Mouse (Mus musculus): ENCODE data around the gene Adam11. TPM values are rescaled to one million over a fixed set of nuclear protein-coding genes. Genes with fewer than 3 reads are reported as not detected.

Adam11 gene
- polyA plus RNA-seq, 1 experiment from 2014 or later = 8.1 TPM

DNA sequence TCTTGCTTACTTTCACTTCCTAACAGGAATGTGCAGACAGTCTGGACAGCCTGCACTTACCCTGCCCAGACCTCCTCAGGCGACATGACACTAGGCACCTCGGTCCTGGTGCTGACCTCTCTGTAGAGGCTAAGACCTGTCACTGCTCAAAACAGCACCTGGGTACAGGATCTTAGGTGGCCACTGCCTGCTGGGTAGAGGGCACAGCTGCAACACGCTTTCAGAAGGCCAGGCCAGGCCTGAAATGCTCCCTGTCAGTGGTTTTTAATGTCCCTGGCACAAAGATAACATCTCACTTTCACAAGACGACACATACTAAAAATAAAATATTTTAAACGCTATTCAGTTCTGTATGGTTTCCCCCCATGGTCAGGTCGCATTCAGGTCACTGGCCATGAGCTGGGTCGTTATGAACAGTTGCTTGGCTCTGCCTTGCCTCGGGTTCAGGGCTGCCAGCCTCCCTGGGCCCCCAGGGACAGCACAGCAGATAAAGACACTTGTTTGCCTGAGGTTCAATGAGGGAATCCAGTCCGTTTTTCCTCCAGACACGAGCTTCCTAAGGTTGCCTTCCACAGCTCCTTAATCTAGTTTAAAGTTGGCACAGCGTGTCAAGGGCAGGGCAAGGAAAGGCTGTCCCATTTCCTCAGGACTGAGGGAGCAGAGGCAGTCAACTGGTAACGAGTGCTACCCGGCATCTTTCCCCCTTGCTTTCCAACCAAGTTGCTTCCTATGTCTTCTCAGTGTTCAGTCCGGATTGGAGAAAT is 30.6 kb downstream of the Adam11 start:
- 43% methylated on average over 14 of the region's 14 CpGs for WGBS
- no peak for DNase-seq (ENCODE audit: low spot score)
- H3K9ac ChIP-seq (ENCODE audit: low read depth, low read length) = no peak overlapping the region

DNA sequence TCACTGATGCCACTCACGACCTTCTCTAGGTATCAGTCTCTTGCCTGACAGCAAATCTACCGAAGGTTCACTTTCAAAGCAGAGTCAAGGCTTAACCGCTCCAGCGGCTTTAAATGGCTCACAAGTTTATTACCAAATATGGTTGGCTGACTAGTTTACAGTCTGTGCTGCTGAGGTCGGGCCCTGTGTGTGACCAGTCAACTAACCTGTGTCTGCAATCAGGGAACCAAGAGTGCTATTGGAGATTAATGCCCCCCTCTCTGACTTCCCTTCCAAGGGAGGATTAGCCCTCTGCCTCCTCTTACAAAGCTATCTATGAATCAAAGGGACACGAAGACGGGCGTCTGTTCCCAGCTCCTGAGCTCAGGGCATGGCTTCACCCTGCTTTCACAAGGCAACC is 32.9 kb downstream of the Adam11 start:
- no peaks in the 10 kb centered on the region for H3K9me3 ChIP-seq (ENCODE audit: control insufficient read depth, low read length)
- no peak overlapping the region for H3K4me2 ChIP-seq (ENCODE audit: low read depth, low read length)
- H3K36me3 ChIP-seq (ENCODE audit: control insufficient read depth, insufficient read depth, low read length) = peaks cover 29% of the 10 kb centered on the region
- 67% methylated on average over 8 of the region's 8 CpGs for WGBS
- no peak overlapping the region for H3K27ac ChIP-seq (replicated peaks; ENCODE audit: low read depth, low read length)
- H3K4me1 ChIP-seq (ENCODE audit: control insufficient read depth, insufficient read depth, low read length) = 0 out of 2 replicates have a peak, but pooled peaks cover 10% of the 10 kb centered on the region
- H3K4me3 ChIP-seq (ENCODE audit: low read depth, low read length) = no peak overlapping the region
- DNase-seq (ENCODE audit: low spot score) = no peak
- no peak overlapping the region for H3K9ac ChIP-seq (ENCODE audit: low read depth, low read length)
- H3K27me3 ChIP-seq (replicated peaks; ENCODE audit: control insufficient read depth, insufficient read depth, low read length) = no peaks in the 10 kb centered on the region
- ATAC-seq (ENCODE audit: low read depth) = no peak

More for the DNA sequence above, 30.6 kb downstream of the Adam11 start:
- H3K4me1 ChIP-seq (ENCODE audit: control insufficient read depth, insufficient read depth, low read length) = 0 out of 2 replicates have a peak, but pooled peaks cover 10% of the 10 kb centered on the region
- no peak overlapping the region for H3K27ac ChIP-seq (replicated peaks; ENCODE audit: low read depth, low read length)
- no peak overlapping the region for H3K4me2 ChIP-seq (ENCODE audit: low read depth, low read length)
- H3K36me3 ChIP-seq (ENCODE audit: control insufficient read depth, insufficient read depth, low read length) = peaks cover 12% of the 10 kb centered on the region
- H3K27me3 ChIP-seq (replicated peaks; ENCODE audit: control insufficient read depth, insufficient read depth, low read length) = no peaks in the 10 kb centered on the region
- no peaks in the 10 kb centered on the region for H3K9me3 ChIP-seq (ENCODE audit: control insufficient read depth, low read length)
- no peak overlapping the region for H3K4me3 ChIP-seq (ENCODE audit: low read depth, low read length)
- no peak for ATAC-seq (ENCODE audit: low read depth)

DNA sequence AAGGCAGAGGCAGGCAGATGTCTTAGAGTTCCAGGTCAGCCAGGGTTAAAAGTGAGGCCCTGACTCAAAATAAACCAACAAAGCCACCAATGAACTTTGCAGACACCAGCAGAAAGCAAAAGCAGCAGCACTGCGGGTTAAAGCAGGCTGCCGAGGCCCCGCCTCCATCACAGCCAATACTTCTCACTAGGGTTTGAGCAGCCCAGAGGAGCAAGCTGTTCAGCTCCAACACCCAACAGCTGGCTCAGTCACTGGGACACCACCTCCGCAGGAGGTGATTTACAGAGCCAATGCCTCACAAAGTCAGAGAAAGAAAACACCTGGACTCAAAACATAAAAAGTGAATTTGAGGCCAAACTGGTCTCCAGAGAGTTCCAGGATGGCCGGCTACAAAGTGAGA is 42.2 kb downstream of the Adam11 start:
- no peak overlapping the region for H3K27ac ChIP-seq (replicated peaks; ENCODE audit: low read depth, low read length)
- no peaks in the 10 kb centered on the region for H3K9me3 ChIP-seq (ENCODE audit: control insufficient read depth, low read length)
- no peak for DNase-seq (ENCODE audit: low spot score)
- H3K9ac ChIP-seq (ENCODE audit: low read depth, low read length) = no peak overlapping the region
- no peak for ATAC-seq (ENCODE audit: low read depth)
- H3K4me2 ChIP-seq (ENCODE audit: low read depth, low read length) = no peak overlapping the region
- WGBS = 90% methylated on average over 5 of the region's 5 CpGs
- H3K4me3 ChIP-seq (ENCODE audit: low read depth, low read length) = no peak overlapping the region
- no peaks in the 10 kb centered on the region for H3K4me1 ChIP-seq (ENCODE audit: control insufficient read depth, insufficient read depth, low read length)
- no peaks in the 10 kb centered on the region for H3K27me3 ChIP-seq (replicated peaks; ENCODE audit: control insufficient read depth, insufficient read depth, low read length)
- H3K36me3 ChIP-seq (ENCODE audit: control insufficient read depth, insufficient read depth, low read length) = peaks cover 64% of the 10 kb centered on the region

DNA sequence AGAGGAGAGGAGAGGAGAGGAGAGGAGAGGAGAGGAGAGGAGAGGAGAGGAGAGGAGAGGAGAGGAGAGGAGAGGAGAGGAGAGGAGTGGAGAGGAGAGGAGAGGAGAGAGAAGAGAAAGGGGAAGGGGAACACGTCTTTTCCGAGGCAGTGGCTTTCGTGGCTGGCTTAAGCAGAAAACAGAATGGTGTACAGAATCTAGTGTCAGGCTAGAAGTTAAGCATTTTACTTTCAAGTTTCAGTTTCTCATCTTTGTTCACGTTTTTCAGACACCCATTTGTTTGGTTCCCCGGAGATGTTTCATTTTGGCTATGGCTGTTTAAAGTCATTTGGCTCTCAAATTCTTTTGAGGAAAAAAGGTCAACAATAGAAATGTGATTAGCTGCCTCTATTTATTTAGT is 47.0 kb downstream of the Adam11 start:
- 72% methylated on average over 5 of the region's 5 CpGs for whole genome bisulfite sequencing
- ATAC-seq (ENCODE audit: low read depth) (no peak), DNase-seq (ENCODE audit: low spot score) (no peak)
- H3K27me3 ChIP-seq (replicated peaks; ENCODE audit: control insufficient read depth, insufficient read depth, low read length) = no peaks in the 10 kb centered on the region
- H3K36me3 ChIP-seq (ENCODE audit: control insufficient read depth, insufficient read depth, low read length) = peaks cover 29% of the 10 kb centered on the region
- H3K27ac ChIP-seq (replicated peaks; ENCODE audit: low read depth, low read length) = no peak overlapping the region
- no peak overlapping the region for H3K9ac ChIP-seq (ENCODE audit: low read depth, low read length)
- no peak overlapping the region for H3K4me3 ChIP-seq (ENCODE audit: low read depth, low read length)
- no peaks in the 10 kb centered on the region for H3K9me3 ChIP-seq (ENCODE audit: control insufficient read depth, low read length)
- H3K4me1 ChIP-seq (ENCODE audit: control insufficient read depth, insufficient read depth, low read length) = peaks cover 8% of the 10 kb centered on the region; the same call in 1 of the 2 replicates
- H3K4me2 ChIP-seq (ENCODE audit: low read depth, low read length) = no peak overlapping the region

DNA sequence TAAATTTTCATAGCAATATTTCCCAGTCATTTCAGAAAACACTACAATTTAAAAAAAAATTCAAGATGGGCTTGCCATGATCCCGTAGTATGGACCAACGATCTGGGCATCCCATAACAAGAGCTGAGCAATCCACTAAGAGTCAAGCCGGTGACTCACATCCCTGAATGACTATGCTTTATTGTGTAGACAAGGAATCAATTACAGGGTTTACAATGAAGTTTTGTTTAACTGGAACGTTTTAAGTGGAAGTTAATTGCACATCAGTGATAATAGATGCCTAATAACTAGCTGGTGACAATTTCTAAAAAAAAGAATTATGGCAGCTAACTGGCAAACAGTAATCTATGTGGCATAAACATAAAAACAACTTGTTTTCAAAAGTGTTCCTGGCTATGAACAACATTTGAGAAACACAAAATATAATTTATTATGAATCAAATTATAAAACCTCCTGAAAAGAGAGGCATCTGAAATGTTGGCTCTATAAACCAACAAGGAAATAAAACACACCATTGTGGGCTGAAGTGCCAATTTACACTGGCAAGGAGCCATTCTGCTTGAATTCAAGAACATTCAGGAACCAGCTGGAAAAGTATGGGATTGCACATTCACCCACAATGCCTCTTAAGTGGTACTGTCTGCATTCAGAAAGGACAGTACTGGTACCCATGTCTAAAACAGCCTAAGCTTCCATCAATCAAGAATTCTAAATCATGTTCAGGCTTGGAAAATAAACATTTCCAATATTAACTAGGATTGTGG is 49.7 kb downstream of the Adam11 start:
- DNase-seq (ENCODE audit: low spot score) (peak; percentile 56), ATAC-seq (ENCODE audit: low read depth) (no peak)
- 50% methylated on average over 4 of the region's 4 CpGs for WGBS
- Histone ChIP-seq H3K9me3 (ENCODE audit: control insufficient read depth, low read length) (no peaks in the 10 kb centered on the region), H3K36me3 (ENCODE audit: control insufficient read depth, insufficient read depth, low read length) (peaks cover 5% of the 10 kb centered on the region), H3K27ac (replicated peaks; ENCODE audit: low read depth, low read length) (no peak overlapping the region), H3K9ac (ENCODE audit: low read depth, low read length) (no peak overlapping the region), H3K4me2 (ENCODE audit: low read depth, low read length) (no peak overlapping the region), H3K4me1 (ENCODE audit: control insufficient read depth, insufficient read depth, low read length) (peaks cover 15% of the 10 kb centered on the region), H3K4me3 (ENCODE audit: low read depth, low read length) (no peak overlapping the region), H3K27me3 (replicated peaks; ENCODE audit: control insufficient read depth, insufficient read depth, low read length) (no peaks in the 10 kb centered on the region)

DNA sequence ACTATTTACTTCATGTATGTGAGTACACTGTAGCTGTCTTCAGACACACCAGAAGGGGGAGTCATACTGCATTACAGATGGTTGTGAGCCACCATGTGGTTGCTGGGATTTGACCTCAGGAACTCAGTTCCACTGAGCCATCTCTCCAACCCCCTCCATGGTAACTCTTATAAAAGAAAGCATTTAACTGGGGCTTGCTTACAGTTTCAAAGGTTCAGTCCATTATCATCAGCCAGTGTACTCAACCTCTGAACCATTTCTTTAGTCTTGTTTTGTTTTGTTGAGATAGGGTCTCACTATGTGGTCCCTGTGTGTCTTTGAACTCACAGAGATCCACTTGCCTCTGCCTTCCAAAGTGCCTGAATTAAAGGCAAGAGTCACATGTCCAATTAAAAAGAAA is 53.6 kb downstream of the Adam11 start:
- ATAC-seq (ENCODE audit: low read depth) = no peak
- Histone ChIP-seq H3K27me3 (replicated peaks; ENCODE audit: control insufficient read depth, insufficient read depth, low read length) (no peaks in the 10 kb centered on the region), H3K4me2 (ENCODE audit: low read depth, low read length) (no peak overlapping the region), H3K36me3 (ENCODE audit: control insufficient read depth, insufficient read depth, low read length) (peaks cover 4% of the 10 kb centered on the region), H3K9me3 (ENCODE audit: control insufficient read depth, low read length) (no peaks in the 10 kb centered on the region), H3K4me3 (ENCODE audit: low read depth, low read length) (no peak overlapping the region), H3K27ac (replicated peaks; ENCODE audit: low read depth, low read length) (no peak overlapping the region), H3K9ac (ENCODE audit: low read depth, low read length) (no peak overlapping the region), H3K4me1 (ENCODE audit: control insufficient read depth, insufficient read depth, low read length) (peaks cover 30% of the 10 kb centered on the region)
- DNase-seq (ENCODE audit: low spot score) = no peak

DNA sequence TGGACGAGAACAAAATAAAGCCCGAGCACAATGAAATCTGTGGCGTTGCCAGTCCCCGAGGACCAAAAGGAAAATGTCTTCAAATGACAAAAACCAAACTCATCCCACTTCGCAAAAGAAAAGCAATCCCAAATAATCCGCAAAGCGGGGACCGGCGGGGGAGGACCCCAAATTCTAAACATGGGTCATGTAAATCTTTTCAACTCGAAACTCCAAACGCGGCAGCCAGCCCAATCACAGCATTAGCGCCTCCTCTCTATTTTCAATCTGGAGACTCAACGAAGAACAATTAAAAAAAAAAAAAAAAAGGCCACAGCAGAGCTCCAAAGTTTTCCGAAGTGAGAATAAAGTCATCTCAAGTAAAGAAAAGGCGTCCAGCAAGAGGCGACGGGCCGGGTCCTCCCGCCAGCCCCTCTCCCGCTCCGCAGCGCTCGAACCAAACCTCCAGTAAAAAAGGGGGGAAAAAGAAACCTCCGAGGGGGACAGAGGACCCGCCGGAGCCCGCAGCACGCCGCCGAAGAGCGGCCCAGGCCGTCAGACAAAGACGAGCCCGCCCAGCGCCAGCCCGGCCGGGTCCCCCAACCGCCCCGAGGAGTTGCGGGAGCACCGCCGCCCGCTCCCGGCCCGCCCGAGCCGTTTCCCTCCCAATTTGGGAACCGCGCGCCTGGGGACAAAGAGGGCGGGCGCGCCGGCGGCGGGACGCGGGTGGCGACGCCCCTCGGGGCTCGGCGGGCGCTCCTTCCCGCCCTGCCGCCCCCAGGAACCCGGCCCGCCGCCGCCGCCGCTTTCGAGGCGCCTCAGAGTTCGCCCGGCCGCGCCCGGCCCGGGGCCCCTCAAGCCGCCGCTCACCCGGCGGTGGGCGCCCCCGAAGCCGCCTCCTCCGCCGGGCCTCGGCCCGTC is 57.1 kb downstream of the Adam11 start:
- ATAC-seq (ENCODE audit: low read depth) = peak; percentile 45
- Histone ChIP-seq H3K27me3 (replicated peaks; ENCODE audit: control insufficient read depth, insufficient read depth, low read length) (no peaks in the 10 kb centered on the region; the same call in none of the 2 replicates), H3K4me1 (ENCODE audit: control insufficient read depth, insufficient read depth, low read length) (peaks cover 20% of the 10 kb centered on the region), H3K4me3 (ENCODE audit: low read depth, low read length) (peak overlapping the region; percentile 92), H3K36me3 (ENCODE audit: control insufficient read depth, insufficient read depth, low read length) (no peaks in the 10 kb centered on the region), H3K9me3 (ENCODE audit: control insufficient read depth, low read length) (no peaks in the 10 kb centered on the region), H3K4me2 (ENCODE audit: low read depth, low read length) (peak overlapping the region; percentile 82), H3K9ac (ENCODE audit: low read depth, low read length) (peak overlapping the region; percentile 99), H3K27ac (replicated peaks; ENCODE audit: low read depth, low read length) (peak overlapping the region; percentile 99)
- DNase-seq (ENCODE audit: low spot score) = peak; percentile 54
- under 1% methylated on average over 23 of the region's 92 CpGs for WGBS

DNA sequence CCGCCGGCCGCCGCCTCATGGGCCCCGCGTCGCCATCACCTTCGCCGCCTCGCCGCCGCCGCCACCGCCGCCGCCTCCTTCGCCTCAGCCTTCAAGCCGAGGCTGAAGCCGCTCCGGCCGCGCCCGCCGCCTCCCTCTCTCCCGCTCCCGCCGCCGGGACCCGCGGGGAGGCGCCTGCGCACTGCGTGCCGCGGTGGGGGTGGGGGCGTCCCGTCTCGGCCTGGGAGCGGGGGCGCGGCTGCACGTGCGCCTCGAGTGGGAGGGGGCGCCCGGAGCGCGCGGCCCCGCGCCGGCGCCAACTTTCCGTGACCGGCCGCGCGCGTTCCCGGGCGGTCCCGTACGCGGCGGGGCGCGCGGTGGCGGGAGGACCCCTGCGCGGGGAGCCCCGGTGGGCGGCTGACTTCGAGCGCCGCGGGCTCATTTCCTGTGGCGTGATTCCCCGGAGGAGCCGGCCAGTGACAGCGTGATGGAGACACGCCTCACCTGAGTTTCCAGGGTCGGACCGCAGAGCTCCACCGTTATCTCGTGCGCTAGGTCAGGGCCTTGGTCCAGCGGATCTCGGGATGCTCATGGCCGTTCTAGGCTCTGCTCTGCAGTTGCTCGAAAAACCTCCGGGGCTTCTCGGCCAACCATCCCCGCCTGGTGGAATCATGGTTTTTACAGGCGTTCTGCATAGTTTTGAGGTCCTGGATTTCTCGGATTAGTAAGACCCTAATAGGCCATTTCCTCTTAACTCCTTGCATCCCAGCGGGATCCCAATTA is 58.0 kb downstream of the Adam11 start, which contains the start of gene Gjc1:
Gene Gjc1 (minus strand): TSS at position 680 of the 762 bp plus-strand sequence.
- 0% methylated on average over 11 of the region's 97 CpGs for WGBS

More for the DNA sequence above, 58.0 kb downstream of the Adam11 start, which contains the start of gene Gjc1:
- H3K27ac ChIP-seq (replicated peaks; ENCODE audit: low read depth, low read length) = peak within 1 kb of the TSS; percentile 99
- no peaks in the 10 kb centered on the region for H3K36me3 ChIP-seq (ENCODE audit: control insufficient read depth, insufficient read depth, low read length)
- peaks cover 17% of the 10 kb centered on the region for H3K4me1 ChIP-seq (ENCODE audit: control insufficient read depth, insufficient read depth, low read length)
- peak within 1 kb of the TSS; percentile 92 for H3K4me3 ChIP-seq (ENCODE audit: low read depth, low read length)
- H3K9me3 ChIP-seq (ENCODE audit: control insufficient read depth, low read length) = no peaks in the 10 kb centered on the region
- ATAC-seq (ENCODE audit: low read depth) (peak; percentile 86), DNase-seq (ENCODE audit: low spot score) (peak; percentile 88)
- no peaks in the 10 kb centered on the region; the same call in none of the 2 replicates for H3K27me3 ChIP-seq (replicated peaks; ENCODE audit: control insufficient read depth, insufficient read depth, low read length)
- peak within 1 kb of the TSS; percentile 82 for H3K4me2 ChIP-seq (ENCODE audit: low read depth, low read length)
- H3K9ac ChIP-seq (ENCODE audit: low read depth, low read length) = peak within 1 kb of the TSS; percentile 99
